Mouse (Mus musculus) testis, adult 2 months (tissue): ENCODE measurements around the gene Fam133b. TPM values are rescaled to one million over a fixed set of nuclear protein-coding genes. Genes with fewer than 3 reads are reported as not detected.

Experiments
- H3K27ac ChIP-seq: fragments of 200-500 bp; 2 replicates; pipeline ENCODE4 v1.5.1; 2012; ENCODE audit warnings: low read depth, low read length; ENCODE audit not compliant: control insufficient read depth, insufficient read depth
- H3K27me3 ChIP-seq: fragments of 200-500 bp; 2 replicates; pipeline ENCODE4 v1.6.1; 2012; ENCODE audit warnings: mild to moderate bottlenecking, low read length, moderate library complexity; ENCODE audit not compliant: control insufficient read depth, insufficient read depth
- H3K36me3 ChIP-seq: fragments of 200-500 bp; 2 replicates; pipeline ENCODE4 v1.6.1; 2012; ENCODE audit warnings: mild to moderate bottlenecking, low read length; ENCODE audit not compliant: control insufficient read depth, insufficient read depth
- H3K4me1 ChIP-seq: fragments of 200-500 bp; 2 replicates; pipeline ENCODE4 v1.6.1; 2012; ENCODE audit warnings: low read length; ENCODE audit not compliant: control insufficient read depth, insufficient read depth
- H3K4me3 ChIP-seq: fragments of 200-500 bp; 2 replicates; pipeline ENCODE4 v1.5.1; 2012; ENCODE audit warnings: low read depth, mild to moderate bottlenecking, low read length, moderate library complexity, mixed read lengths; ENCODE audit not compliant: control insufficient read depth
- CTCF ChIP-seq: fragments of 200-500 bp; IDR thresholded peaks from 2 replicates; pipeline ENCODE4 v1.5.1; 2012; ENCODE audit warnings: low read depth, mild to moderate bottlenecking, inconsistent platforms, low read length, moderate library complexity; ENCODE audit not compliant: control insufficient read depth, insufficient read depth, insufficient replicate concordance
- POLR2A ChIP-seq: fragments of 200-500 bp; IDR thresholded peaks from 2 replicates; pipeline ENCODE4 v1.6.1; 2012; ENCODE audit warnings: low read depth, mild to moderate bottlenecking, inconsistent platforms, low read length, moderate library complexity; ENCODE audit not compliant: control insufficient read depth
- polyA plus RNA-seq: library from polyadenylated mRNA; depleted of rRNA; stranded (reverse); fragments of >200 nt; gene quantifications from 2 replicates; pipeline ENCODE4 v1.2.3, GENCODE M21; 2012

Gene Fam133b
- polyA plus RNA-seq, 1 experiment = 10.1 TPM

- peaks cover 8% of the 10 kb centered on the region for H3K4me1 ChIP-seq
- no peaks in the 10 kb centered on the region for H3K27me3 ChIP-seq
- peak within 1 kb of the TSS; percentile 92 for H3K4me3 ChIP-seq
- H3K36me3 ChIP-seq = no peaks in the 10 kb centered on the region
- TF ChIP-seq CTCF (no peak; the same call in 1 of the 2 replicates), POLR2A (no peak; the same call in 1 of the 2 replicates)
- peak within 1 kb of the TSS; percentile 76 for H3K27ac ChIP-seq
These were observed 52.2 kb downstream of the Fam133b start, which contains the start of gene Pex1 for GRCm38 (mm10) chr5:3595693-3596398. Gene Pex1, plus strand, starts transcription at chr5:3596066.

DNA sequence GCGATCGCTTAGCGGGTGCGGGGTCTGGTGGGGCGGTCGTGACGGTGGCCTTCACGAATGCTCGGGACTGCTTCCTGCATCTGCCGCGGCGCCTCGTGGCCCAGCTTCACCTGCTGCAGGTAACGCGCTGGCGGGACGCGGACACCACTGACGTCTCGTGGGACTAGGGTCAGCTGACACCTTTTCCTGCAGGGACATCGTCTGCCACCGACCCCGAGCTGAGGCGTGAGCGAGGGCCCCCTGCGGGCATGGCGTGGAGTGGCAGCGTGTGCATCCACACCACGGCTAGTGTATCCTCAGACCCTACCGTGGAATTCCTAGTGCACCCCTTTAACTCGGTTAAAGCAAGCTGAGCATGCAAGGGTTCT, 52.8 kb downstream of the Fam133b start, which contains the start of gene Rbm48:
Rbm48 (minus strand) TSS at position 187 of the 368 bp plus-strand sequence.
- TF ChIP-seq POLR2A (no peak), CTCF (peak; percentile 70; the same call in 1 of the 2 replicates)
- H3K27ac ChIP-seq = peak within 1 kb of the TSS; percentile 76
- H3K27me3 ChIP-seq = no peaks in the 10 kb centered on the region
- H3K4me3 ChIP-seq = peak within 1 kb of the TSS; percentile 92
- H3K36me3 ChIP-seq = no peaks in the 10 kb centered on the region
- peaks cover 8% of the 10 kb centered on the region for H3K4me1 ChIP-seq

GRCm38 (mm10) chr5:3597171-3597570, 53.5 kb downstream of the Fam133b start:
- TF ChIP-seq CTCF (no peak), POLR2A (no peak)

DNA sequence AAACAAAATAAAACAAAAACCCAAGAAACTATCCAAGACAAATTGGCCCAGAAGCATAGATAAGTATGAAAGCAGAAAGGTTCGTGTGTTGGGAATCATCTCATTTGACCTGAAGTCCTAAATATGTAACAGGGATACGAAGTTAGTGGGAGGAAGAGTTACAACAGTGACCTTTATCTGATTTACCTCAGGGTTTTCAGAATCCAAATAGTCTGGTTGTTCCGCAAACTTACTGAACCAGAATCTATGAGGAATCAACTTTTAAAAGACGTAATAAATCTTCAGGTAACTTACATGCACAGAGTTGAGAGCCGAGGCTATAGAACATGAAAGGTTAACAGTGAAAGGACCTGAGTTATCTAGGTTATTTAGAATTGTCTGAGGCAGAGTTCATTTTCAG, 55.1 kb downstream of the Fam133b start:
- Histone ChIP-seq H3K36me3 (no peaks in the 10 kb centered on the region), H3K27ac (no peak overlapping the region), H3K27me3 (no peaks in the 10 kb centered on the region), H3K4me3 (no peak overlapping the region), H3K4me1 (peaks cover 8% of the 10 kb centered on the region)
- TF ChIP-seq CTCF (no peak), POLR2A (no peak)

More at GRCm38 (mm10) chr5:3597171-3597570, 53.5 kb downstream of the Fam133b start:
- no peak overlapping the region for H3K4me3 ChIP-seq
- no peaks in the 10 kb centered on the region for H3K27me3 ChIP-seq
- H3K27ac ChIP-seq = no peak overlapping the region
- peaks cover 8% of the 10 kb centered on the region for H3K4me1 ChIP-seq
- H3K36me3 ChIP-seq = no peaks in the 10 kb centered on the region

- Histone ChIP-seq H3K27ac (no peak overlapping the region), H3K27me3 (no peaks in the 10 kb centered on the region), H3K36me3 (no peaks in the 10 kb centered on the region), H3K4me3 (no peak overlapping the region), H3K4me1 (peaks cover 5% of the 10 kb centered on the region)
- no peak for TF ChIP-seq CTCF
- TF ChIP-seq POLR2A = no peak
These were observed 56.7 kb downstream of the Fam133b start for GRCm38 (mm10) chr5:3600298-3600697.

GRCm38 (mm10) chr5:3600790-3601189, 57.2 kb downstream of the Fam133b start:
- TF ChIP-seq CTCF (no peak), POLR2A (no peak)
- Histone ChIP-seq H3K36me3 (no peaks in the 10 kb centered on the region), H3K27me3 (no peaks in the 10 kb centered on the region), H3K27ac (no peak overlapping the region), H3K4me1 (peaks cover 5% of the 10 kb centered on the region), H3K4me3 (no peak overlapping the region)

DNA sequence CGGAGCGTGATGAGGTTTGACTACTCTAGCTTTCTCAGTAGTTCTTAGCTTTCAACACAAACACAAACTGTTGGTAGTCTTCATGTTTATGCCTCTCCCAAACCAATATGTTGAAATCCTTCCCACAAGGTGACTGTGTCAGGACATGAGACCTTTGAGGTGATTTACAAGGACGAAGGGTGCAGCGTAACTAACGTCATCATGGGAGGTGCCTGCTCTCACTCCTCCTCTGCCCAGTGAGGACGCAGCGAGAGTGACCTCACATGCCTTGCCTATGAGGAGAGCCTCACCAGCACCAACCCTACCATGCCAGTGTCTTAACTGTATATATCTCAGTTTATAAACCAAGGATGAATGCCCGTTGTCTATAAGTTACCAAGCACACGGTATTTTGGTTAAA, 63.5 kb downstream of the Fam133b start:
- TF ChIP-seq CTCF (no peak), POLR2A (no peak)
- H3K27me3 ChIP-seq = no peaks in the 10 kb centered on the region
- H3K27ac ChIP-seq = no peak overlapping the region
- no peaks in the 10 kb centered on the region for H3K36me3 ChIP-seq
- no peak overlapping the region for H3K4me3 ChIP-seq
- no peaks in the 10 kb centered on the region for H3K4me1 ChIP-seq
